Mouse (Mus musculus) layer of hippocampus, adult 9-10 months (tissue): Measurements from ENCODE around the gene Cyp4f14.
A peak's percentile ranks its signal among the peaks of the same experiment; 100 is the strongest.

Experiments
- DNase-seq: peaks from one replicate; pipeline ENCODE4 v3.0.0; 2022; ENCODE audit warnings: low spot score

Cyp4f14 gene

GRCm38 (mm10) chr17:32917131-32917530, at the start of gene Cyp4f14:
TSS of gene Cyp4f14 (minus strand) at chr17:32917342.
- no peak for DNase-seq

DNA sequence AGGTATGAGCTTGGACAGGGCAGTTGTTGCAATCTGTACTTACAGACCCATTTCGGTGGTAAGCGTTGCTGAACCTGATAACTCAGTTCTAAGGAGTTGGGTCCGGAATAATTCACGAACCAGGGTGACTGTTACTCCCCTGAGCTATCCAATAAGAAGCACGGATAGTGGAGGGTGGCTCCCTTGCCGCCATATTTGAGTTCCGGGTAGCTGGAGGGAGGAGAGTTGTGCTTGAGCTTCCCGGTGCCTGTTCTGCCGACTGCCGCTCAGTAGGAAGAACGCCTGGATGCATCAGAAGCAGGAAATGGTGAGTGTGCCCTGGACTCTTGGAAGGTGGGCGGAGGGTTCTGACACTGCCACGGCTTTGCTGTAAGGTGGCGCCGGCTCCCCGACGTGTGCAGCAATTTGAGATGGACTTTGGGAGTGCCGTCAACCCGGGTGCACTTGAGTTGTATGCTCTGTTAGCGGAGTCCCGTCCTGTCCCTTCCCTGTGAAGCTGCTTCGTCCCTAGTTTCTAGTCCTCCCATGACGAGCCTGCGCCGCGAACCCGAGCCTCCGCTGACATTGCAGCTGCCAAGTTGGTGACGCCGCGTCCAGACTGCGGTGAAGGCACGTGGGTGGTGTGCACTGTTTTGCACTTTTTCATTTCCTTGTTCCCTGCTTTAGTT, 48.6 kb upstream of the Cyp4f14 start, which contains the start of gene Zfp472:
TSS of gene Zfp472 (plus strand) at position 192 of the 668 bp plus-strand sequence.
- peak; percentile 95 for DNase-seq

DNA sequence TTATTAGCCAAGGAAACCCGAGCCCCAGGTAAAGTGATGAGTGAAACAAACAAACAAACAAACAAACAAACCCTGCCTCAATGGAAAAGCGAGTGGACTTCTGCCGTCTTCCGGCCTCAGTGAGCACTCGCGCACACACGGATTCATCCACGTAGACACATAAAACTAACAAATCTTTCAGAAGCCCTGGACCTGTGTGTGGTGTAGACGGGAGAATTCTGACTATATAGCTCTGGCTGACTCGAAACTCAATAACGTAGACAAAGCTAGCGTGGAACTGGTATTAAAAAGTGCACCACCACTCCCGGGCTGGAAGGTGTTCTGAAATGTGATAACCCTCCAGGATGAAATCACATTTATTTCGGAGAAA, 48.1 kb upstream of the Cyp4f14 start:
- DNase-seq: no peak

DNA sequence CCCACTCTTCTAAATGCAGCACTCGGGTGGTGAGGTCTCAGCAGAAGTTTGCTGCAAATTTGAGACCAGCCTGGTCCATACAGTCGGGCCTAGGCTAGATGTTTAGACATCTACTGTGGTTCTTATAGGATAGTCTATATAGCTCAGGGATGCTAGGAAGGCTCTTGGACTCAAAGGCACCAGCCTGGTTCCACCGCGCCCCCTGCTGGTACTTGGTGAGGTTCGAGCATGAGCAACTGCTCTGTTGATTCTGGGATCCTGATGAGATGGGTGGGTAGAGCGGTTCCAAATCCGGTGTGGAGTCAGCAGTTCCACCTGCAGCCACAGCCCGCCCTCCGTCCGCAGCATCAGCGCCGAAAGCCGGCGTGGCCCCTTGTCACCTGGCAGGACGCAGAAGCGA, 34.3 kb upstream of the Cyp4f14 start:
- DNase-seq: peak; percentile 64

GRCm38 (mm10) chr17:32951006-32951405, 33.9 kb upstream of the Cyp4f14 start:
- DNase-seq: no peak

- no peak for DNase-seq
Measured at GRCm38 (mm10) chr17:32950136-32950535, 33.0 kb upstream of the Cyp4f14 start.

DNA sequence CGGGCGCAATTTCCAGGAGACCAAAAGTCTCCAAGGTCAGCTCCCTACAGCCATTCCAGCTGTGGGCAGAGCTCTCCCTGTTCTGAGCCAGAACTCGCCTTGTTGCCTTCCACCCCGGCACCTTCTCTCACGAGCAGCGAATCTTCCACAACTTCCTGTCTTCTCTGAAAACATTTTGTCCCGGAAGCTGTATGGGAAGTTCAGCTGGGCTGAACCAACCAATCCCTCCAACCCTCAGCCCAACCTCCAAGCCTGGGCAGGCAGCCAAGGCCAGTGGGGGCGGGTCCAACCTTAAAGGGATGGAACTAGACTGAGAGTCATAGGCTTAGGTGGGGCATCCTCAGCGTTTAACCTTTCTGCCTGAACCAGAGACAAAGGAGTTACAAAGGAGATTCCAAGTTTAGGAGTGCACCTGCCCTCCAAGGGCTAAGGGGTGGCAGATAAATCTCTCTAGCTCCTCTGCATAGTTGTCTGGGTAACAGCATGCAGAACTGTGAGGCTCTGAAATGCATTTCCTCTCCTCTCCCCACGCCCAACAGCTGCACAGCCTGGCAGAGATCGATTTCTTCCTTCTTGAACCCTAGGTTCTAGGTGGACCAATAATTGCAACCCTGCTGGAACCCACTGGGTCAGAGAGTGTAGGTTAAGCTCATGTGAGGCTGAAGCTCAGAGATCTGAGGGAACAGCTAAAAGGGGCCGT, 30.2 kb upstream of the Cyp4f14 start, which contains the start of gene Cyp4f13:
TSS of gene Cyp4f13 (minus strand) at position 188 of the 700 bp plus-strand sequence.
- DNase-seq: peak; percentile 80

DNA sequence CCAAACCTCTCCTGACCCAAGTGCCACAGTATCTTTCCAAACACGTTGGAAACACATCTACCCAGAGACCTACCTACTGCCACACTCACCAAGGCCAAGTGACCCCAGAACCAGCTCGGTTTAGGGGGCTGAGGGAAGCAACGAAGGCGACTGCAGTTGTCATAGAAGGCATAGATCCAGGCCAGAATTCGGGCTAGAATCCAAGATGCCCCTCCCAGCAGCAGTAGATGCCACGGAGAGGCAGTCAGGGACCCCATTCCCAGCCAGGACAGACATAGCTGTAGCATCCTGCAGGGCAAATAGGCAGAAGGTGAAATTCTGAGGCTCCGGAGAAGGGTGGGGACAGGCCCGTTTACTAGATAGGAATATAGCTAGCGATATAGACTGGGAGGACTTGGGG, 29.6 kb upstream of the Cyp4f14 start:
- DNase-seq: no peak

DNA sequence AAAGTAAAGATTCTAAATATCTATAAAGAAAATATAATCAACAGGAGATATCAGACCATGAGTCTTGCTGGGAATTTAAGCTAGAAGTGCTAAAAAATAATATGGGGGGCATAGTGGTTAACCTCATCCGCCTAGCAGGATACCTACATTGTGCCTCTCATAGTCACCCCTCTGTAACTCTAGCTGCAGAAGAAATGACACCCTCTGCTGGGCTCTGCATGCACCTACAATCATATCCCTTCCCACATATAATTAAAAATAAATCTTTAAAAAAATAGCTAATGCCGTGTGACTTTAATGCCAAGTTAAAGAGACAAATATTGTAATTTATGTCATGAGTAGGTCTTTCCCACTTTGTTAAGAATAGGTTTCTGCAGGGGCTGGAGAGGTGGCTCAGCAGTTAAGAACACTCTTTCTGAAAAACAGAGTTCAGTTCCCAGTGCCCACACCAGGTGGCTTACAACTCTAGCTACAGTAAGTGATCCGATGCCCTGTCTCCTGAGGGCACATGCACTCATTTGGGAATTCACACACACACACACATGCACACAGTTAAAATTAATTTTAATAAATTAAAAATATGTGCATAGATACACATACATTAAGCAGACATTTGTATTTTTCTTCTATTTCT, 27.4 kb upstream of the Cyp4f14 start:
- no peak for DNase-seq

GRCm38 (mm10) chr17:32943661-32944060, 26.5 kb upstream of the Cyp4f14 start:
- no peak for DNase-seq

DNA sequence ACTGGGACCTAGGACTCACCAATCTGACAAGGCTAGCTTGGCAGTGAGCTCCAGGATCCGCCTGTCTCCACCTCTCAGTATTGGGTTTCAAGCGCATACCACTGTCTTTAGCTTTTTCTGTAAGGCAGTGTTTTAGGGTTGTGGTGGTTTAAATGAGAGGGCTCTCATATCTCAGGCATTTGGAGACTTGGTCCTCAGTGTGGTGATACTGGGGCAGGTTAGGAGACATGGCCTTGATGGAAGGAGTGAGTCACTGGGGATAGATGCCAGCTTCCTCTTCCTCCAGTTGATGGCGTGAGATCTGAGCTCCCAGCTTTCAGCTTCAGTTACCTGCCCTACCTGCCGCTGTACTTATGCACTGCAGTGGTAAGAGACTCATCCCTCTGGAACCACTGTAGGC, 22.7 kb upstream of the Cyp4f14 start:
- DNase-seq: no peak

DNA sequence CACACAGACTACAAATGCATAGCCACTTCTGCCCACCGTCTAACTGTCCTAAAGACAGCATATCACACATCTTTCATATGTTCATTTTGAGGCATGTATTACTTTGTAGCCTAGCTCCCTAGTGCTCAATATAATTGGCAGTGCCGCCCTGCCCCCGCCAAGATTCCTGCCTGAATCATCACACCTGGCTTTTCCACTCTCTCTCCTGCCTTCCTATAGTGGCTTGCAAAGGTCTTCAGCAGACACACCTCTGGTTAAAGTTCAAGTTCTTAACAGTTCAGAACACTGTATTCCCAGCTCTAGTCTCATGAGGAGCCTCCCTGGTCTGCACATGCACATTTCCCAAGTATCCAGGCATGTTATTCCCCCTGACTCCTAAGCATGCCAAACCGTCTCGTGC, 10.7 kb upstream of the Cyp4f14 start:
- no peak for DNase-seq

DNA sequence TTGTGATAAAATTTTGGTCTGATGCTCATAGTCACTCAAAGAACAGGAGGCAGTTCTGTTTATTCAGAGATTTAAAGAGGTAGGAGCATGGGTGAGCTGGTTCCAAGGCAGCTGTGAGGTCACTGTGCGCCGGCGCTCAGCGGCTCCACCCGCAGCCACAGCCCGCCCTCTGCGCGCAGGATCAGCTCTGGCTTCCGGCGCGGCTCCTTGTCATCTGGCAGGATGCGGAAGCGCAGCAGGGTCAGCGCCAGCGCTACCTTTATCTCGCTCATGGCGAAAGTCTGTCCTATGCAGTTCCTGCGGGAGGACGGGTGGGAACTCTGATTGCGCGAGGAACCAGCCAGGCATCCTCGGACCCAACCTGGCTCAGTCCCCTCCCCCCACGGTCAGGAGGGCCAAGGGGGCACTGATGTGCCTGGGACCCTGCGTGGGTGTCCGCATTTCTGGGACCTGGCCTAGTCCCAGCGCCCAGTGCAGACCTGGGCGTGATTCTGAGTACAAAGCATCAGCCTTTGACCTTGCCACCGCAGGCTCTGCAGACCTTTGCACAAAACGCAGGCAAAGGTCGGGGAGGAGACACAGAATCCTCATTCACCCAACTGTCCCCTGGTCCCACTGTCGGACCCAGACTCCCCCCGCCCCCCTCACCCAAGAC, 7.6 kb upstream of the Cyp4f14 start:
- DNase-seq: no peak

GRCm38 (mm10) chr17:32923681-32924080, 6.5 kb upstream of the Cyp4f14 start:
- no peak for DNase-seq

GRCm38 (mm10) chr17:32919123-32919522, 2.0 kb upstream of the Cyp4f14 start:
- no peak for DNase-seq

DNA sequence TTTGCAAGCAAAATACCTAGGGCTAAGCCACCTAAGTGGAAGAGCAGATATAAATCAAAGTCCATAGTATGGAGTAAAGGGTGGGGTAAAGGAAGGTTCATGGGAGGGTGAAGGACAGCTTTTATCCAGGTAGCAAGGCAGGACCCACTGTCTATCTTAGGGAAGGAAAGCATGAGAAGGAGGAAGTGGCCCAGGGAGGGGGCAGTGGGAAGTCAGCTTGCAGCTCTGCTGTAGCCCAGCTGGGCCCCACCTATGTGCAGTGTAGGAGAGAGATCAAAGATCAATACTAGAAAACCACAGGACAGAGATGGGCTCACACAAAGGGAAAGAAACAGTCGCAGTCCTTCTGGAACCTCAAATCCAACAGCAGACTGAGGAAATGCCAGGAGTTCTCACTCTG, 1.1 kb downstream of the Cyp4f14 start:
- DNase-seq: no peak

DNA sequence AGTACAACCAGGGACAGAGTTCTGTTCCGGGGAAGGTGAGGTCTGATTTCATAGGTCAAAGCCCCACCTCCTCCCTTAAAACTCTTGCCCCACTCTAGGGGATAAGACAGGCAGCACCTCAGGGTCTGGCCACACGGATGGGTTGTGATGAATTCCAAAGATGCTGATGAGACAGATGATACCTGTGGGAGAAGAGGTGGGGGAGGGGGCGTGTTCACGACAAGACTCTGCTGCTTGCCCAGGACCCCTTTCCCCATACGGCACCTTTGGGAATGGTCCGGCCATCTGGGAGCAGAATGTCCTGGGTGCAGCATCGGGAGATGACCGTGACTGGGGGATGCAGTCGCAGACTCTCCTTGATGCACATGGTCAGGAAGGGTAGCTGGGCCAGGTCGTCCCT, 11.0 kb downstream of the Cyp4f14 start:
- DNase-seq: no peak

GRCm38 (mm10) chr17:32905239-32905638, 11.9 kb downstream of the Cyp4f14 start:
- DNase-seq: no peak

- no peak for DNase-seq
Measured at GRCm38 (mm10) chr17:32904414-32904813, 12.7 kb downstream of the Cyp4f14 start.

DNA sequence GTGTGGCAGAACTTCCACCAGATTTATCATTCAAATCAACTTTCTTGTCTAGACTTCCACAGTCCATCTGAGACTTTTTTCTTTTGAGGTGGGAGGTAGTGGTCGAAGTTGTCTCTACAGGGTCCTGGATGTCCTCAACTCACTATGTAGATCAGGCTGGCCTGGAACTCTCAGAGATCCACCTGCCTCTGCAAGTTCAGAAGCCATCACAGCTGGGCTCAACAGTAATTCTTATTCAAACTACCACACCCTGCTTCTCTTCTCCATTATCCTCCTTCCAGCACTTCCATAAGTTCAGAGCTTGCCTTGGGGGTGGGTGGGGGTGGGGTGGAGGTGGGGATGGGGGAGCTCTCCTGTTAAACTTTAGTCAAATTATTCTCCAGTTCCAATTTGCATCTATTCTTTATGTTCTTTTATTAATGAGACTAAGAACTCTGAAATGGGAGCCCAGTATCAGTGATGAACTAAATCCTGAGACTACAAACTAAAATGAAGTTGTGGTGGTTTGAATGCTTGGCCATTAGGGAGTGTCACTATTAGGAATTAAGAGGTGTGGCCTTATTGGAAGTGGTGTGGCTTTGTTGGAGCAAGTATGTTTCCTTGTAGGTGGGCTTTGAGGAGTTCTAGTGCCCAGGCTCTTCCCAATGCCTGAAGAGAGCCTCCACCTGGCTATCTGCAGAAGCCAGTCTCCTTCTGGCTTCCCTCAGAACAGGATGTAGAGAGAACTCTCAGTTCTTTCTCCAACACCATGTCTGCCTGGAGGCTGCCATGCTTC, 15.2 kb downstream of the Cyp4f14 start:
- no peak for DNase-seq

- DNase-seq: no peak
Measured at GRCm38 (mm10) chr17:32895421-32895820, 21.7 kb downstream of the Cyp4f14 start.

GRCm38 (mm10) chr17:32893901-32894300, 23.2 kb downstream of the Cyp4f14 start:
- DNase-seq: no peak
